Mouse (Mus musculus): ENCODE measurements at regions not wholly inside any gene's neighbourhood (a gene's known extent, or its start where the extent isn't known, plus 50 kb on each side); places are given as distances from the start of the nearest gene placed in this dataset.

- Histone ChIP-seq H3K27me3 (ENCODE audit: control insufficient read depth, insufficient read depth, low read length) (no peaks in the 10 kb centered on the region), H3K9me3 (ENCODE audit: control insufficient read depth, low read length) (no peaks in the 10 kb centered on the region), H3K4me3 (ENCODE audit: insufficient read depth in 1 of 2, low read depth in 2 of 2, low read length in 2 of 2) (no peak overlapping the region), H3K27ac (no peak overlapping the region), H3K9ac (replicated peaks) (no peak overlapping the region), H3K4me2 (ENCODE audit: low read depth) (no peak overlapping the region), H3K36me3 (replicated peaks; ENCODE audit: control insufficient read depth, insufficient read depth, low read depth) (no peaks in the 10 kb centered on the region), H3K4me1 (replicated peaks; ENCODE audit: control insufficient read depth in 2 of 2, insufficient read depth in 2 of 2, low read length in 1 of 2) (no peaks in the 10 kb centered on the region)
- 71% methylated on average over 7 of the region's 7 CpGs for WGBS (ENCODE audit: insufficient replicate concordance)
- no peak for TF ChIP-seq CTCF (IDR thresholded peaks at IDR 0.05; ENCODE audit: low read depth)
- no peak for TF ChIP-seq EP300 (IDR thresholded peaks at IDR 0.05; ENCODE audit: low read depth)
- no peak for ATAC-seq (ENCODE audit: insufficient read depth)
- no peak for DNase-seq (ENCODE audit: low read depth in 3 of 3, low spot score in 3 of 3)
Measured at GRCm38 (mm10) chr14:58709861-58710260, 432.8 kb downstream of the 1700129C05Rik start.

DNA sequence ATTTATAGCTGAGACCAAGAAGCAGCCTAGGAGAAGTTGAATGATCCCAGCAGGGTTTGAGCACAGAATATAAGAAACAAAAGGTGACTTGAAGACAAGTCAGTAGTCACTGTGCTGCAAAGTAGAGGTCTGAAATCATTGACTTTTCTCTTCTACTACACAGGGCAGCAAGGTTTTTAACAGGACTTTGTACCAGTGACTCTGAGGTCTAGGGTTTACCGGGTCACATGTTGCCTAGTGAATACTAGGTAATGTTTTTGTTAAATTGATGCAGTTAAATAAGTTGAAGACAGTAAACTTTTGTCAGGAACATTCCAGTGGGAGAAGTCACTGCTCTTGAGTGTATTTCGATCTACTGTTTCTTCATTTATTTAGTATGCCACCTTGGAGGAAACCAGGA, 433.4 kb downstream of the 1700129C05Rik start:
- Histone ChIP-seq H3K9ac (replicated peaks) (no peak overlapping the region), H3K36me3 (replicated peaks; ENCODE audit: control insufficient read depth, insufficient read depth, low read depth) (no peaks in the 10 kb centered on the region), H3K4me2 (ENCODE audit: low read depth) (no peak overlapping the region), H3K4me3 (ENCODE audit: insufficient read depth in 1 of 2, low read depth in 2 of 2, low read length in 2 of 2) (no peak overlapping the region), H3K4me1 (replicated peaks; ENCODE audit: control insufficient read depth in 2 of 2, insufficient read depth in 2 of 2, low read length in 1 of 2) (no peaks in the 10 kb centered on the region), H3K9me3 (ENCODE audit: control insufficient read depth, low read length) (no peaks in the 10 kb centered on the region), H3K27me3 (ENCODE audit: control insufficient read depth, insufficient read depth, low read length) (no peaks in the 10 kb centered on the region), H3K27ac (no peak overlapping the region)
- WGBS (ENCODE audit: insufficient replicate concordance), result 53% methylated on average over 2 of the region's 2 CpGs
- no peak for DNase-seq (ENCODE audit: low read depth in 3 of 3, low spot score in 3 of 3)
- TF ChIP-seq EP300 (IDR thresholded peaks at IDR 0.05; ENCODE audit: low read depth) (no peak), CTCF (IDR thresholded peaks at IDR 0.05; ENCODE audit: low read depth) (no peak)
- no peak for ATAC-seq (ENCODE audit: insufficient read depth)

DNA sequence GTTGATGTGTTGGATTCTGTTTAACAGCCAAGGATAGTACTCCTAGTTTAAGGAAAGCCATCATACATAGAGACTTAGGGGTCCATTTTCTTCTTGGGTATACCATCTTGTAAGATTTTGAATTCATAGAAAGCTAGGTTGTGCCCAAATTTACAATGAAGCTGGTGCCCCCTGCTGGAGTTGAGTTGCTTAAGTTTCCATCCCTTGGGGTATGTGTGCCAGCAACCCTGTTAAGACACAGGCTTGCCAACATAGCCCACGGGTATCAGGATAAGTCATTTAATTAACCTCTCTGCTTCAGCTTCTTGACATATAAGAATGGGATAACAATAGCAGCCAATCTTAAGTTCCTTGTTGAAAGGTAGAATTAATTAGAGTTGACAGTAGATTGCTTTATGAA, 440.9 kb downstream of the 1700129C05Rik start:
- 30% methylated on average over 1 of the region's 1 CpGs for WGBS (ENCODE audit: insufficient replicate concordance)
- ATAC-seq (ENCODE audit: insufficient read depth), result no peak
- DNase-seq (ENCODE audit: low read depth in 3 of 3, low spot score in 3 of 3), result no peak

GRCm38 (mm10) chr14:58691129-58691828, 451.4 kb downstream of the 1700129C05Rik start:
- Histone ChIP-seq H3K9me3 (ENCODE audit: control insufficient read depth, low read length) (no peaks in the 10 kb centered on the region), H3K9ac (replicated peaks) (no peak overlapping the region)

More for the DNA sequence above, 440.9 kb downstream of the 1700129C05Rik start:
- H3K9ac ChIP-seq (replicated peaks), result no peak overlapping the region
- H3K4me3 ChIP-seq (ENCODE audit: insufficient read depth in 1 of 2, low read depth in 2 of 2, low read length in 2 of 2), result no peak overlapping the region
- H3K27ac ChIP-seq, result no peak overlapping the region
- H3K4me1 ChIP-seq (replicated peaks; ENCODE audit: control insufficient read depth in 2 of 2, insufficient read depth in 2 of 2, low read length in 1 of 2), result no peaks in the 10 kb centered on the region
- no peaks in the 10 kb centered on the region for H3K27me3 ChIP-seq (ENCODE audit: control insufficient read depth, insufficient read depth, low read length)
- no peaks in the 10 kb centered on the region for H3K36me3 ChIP-seq (replicated peaks; ENCODE audit: control insufficient read depth, insufficient read depth, low read depth)
- TF ChIP-seq EP300 (IDR thresholded peaks at IDR 0.05; ENCODE audit: low read depth), result no peak
- TF ChIP-seq CTCF (IDR thresholded peaks at IDR 0.05; ENCODE audit: low read depth), result peak; percentile 29; the same call in 1 of the 2 replicates
- H3K4me2 ChIP-seq (ENCODE audit: low read depth), result no peak overlapping the region
- H3K9me3 ChIP-seq (ENCODE audit: control insufficient read depth, low read length), result no peaks in the 10 kb centered on the region

GRCm38 (mm10) chr14:58687814-58688213, 454.9 kb downstream of the 1700129C05Rik start:
- Histone ChIP-seq H3K9me3 (ENCODE audit: control insufficient read depth, low read length) (no peaks in the 10 kb centered on the region), H3K36me3 (replicated peaks; ENCODE audit: control insufficient read depth, insufficient read depth, low read depth) (no peaks in the 10 kb centered on the region), H3K27me3 (ENCODE audit: control insufficient read depth, insufficient read depth, low read length) (no peaks in the 10 kb centered on the region), H3K4me2 (ENCODE audit: low read depth) (no peak overlapping the region), H3K27ac (no peak overlapping the region), H3K4me3 (ENCODE audit: insufficient read depth in 1 of 2, low read depth in 2 of 2, low read length in 2 of 2) (no peak overlapping the region), H3K9ac (replicated peaks) (no peak overlapping the region), H3K4me1 (replicated peaks; ENCODE audit: control insufficient read depth in 2 of 2, insufficient read depth in 2 of 2, low read length in 1 of 2) (no peaks in the 10 kb centered on the region)
- WGBS (ENCODE audit: insufficient replicate concordance), result 63% methylated on average over 4 of the region's 4 CpGs
- TF ChIP-seq CTCF (IDR thresholded peaks at IDR 0.05; ENCODE audit: low read depth) (no peak), EP300 (IDR thresholded peaks at IDR 0.05; ENCODE audit: low read depth) (no peak)
- ATAC-seq (ENCODE audit: insufficient read depth) (no peak), DNase-seq (ENCODE audit: low read depth in 3 of 3, low spot score in 3 of 3) (no peak)

More at GRCm38 (mm10) chr14:58691129-58691828, 451.4 kb downstream of the 1700129C05Rik start:
- no peaks in the 10 kb centered on the region for H3K4me1 ChIP-seq (replicated peaks; ENCODE audit: control insufficient read depth in 2 of 2, insufficient read depth in 2 of 2, low read length in 1 of 2)
- no peak overlapping the region for H3K4me3 ChIP-seq (ENCODE audit: insufficient read depth in 1 of 2, low read depth in 2 of 2, low read length in 2 of 2)
- no peaks in the 10 kb centered on the region for H3K36me3 ChIP-seq (replicated peaks; ENCODE audit: control insufficient read depth, insufficient read depth, low read depth)
- no peak overlapping the region for H3K4me2 ChIP-seq (ENCODE audit: low read depth)
- WGBS (ENCODE audit: insufficient replicate concordance), result 68% methylated on average over 9 of the region's 9 CpGs
- no peak overlapping the region for H3K27ac ChIP-seq
- no peak for TF ChIP-seq EP300 (IDR thresholded peaks at IDR 0.05; ENCODE audit: low read depth)
- no peak for TF ChIP-seq CTCF (IDR thresholded peaks at IDR 0.05; ENCODE audit: low read depth)
- DNase-seq (ENCODE audit: low read depth in 3 of 3, low spot score in 3 of 3), result no peak
- no peak for ATAC-seq (ENCODE audit: insufficient read depth)
- no peaks in the 10 kb centered on the region for H3K27me3 ChIP-seq (ENCODE audit: control insufficient read depth, insufficient read depth, low read length)
